Mouse (Mus musculus): ENCODE measurements at regions not wholly inside any gene's neighbourhood (a gene's known extent, or its start where the extent isn't known, plus 50 kb on each side); places are given as distances from the start of the nearest gene placed in this dataset.

DNA sequence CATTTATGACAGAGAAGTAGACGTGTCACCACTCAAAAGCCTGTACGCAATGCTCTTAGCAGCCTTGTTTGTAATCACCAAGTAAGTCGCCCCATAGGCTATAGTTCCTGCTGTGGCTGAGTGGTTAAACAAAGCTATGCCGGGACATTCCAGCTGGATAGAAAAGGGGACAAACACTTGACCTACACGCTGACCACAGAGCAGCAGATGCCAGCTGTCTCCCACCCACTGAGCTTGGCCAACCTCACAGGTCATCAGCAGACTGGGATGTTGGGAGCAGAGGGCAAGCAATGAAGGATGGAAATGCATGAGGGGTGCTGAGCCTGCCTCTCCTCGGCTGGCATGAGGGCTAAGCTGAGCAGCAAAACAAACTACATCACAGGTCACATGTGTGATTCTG is 199.2 kb downstream of the Agtpbp1 start:
- no peak for TF ChIP-seq GATA1 (IDR thresholded peaks at IDR 0.05; ENCODE audit: borderline replicate concordance, low read length)
- no peak for TF ChIP-seq FLI1 (IDR thresholded peaks at IDR 0.05; ENCODE audit: low read length)

Measured in megakaryocyte, embryonic 14.5 days (primary cell).